Mouse (Mus musculus) stomach, postnatal 0 days (tissue): ENCODE measurements at regions not wholly inside any gene's neighbourhood (a gene's known extent, or its start where the extent isn't known, plus 50 kb on each side); places are given as distances from the start of the nearest gene placed in this dataset.

Source experiments
- ATAC-seq: fragments of 200-750 bp; cut with Nextera tagmentation; 2 replicates; pipeline ENCODE4 v1.8.0; 2017; ENCODE audit not compliant: low FRiP score, low TSS enrichment
- DNase-seq: peaks from one replicate; pipeline ENCODE4 v3.0.0-alpha.2; 2016; ENCODE audit warnings: low spot score
- H3K27ac ChIP-seq: fragments of 300-500 bp; sonication (generic); replicated peaks from 2 replicates; pipeline ENCODE4 v1.5.1; 2014; ENCODE audit warnings: mild to moderate bottlenecking, control low read depth
- H3K27me3 ChIP-seq: fragments of 300-500 bp; sonication (generic); 2 replicates; pipeline ENCODE4 v1.6.1; 2014; ENCODE audit warnings: low read length; ENCODE audit not compliant: control insufficient read depth, insufficient read depth
- H3K36me3 ChIP-seq: fragments of 300-500 bp; sonication (generic); 2 replicates; pipeline ENCODE4 v1.6.1; 2014; ENCODE audit warnings: low read length, mixed read lengths; ENCODE audit not compliant: control insufficient read depth, insufficient read depth
- H3K4me1 ChIP-seq: fragments of 300-500 bp; sonication (generic); replicated peaks from 2 replicates; pipeline ENCODE4 v1.6.1; 2014; ENCODE audit warnings: antibody characterized with exemption; ENCODE audit not compliant: control insufficient read depth, insufficient read depth
- H3K4me2 ChIP-seq: fragments of 300-500 bp; sonication (generic); replicated peaks from 2 replicates; pipeline ENCODE4 v1.6.1; 2014; ENCODE audit warnings: low read depth, mild to moderate bottlenecking, control low read depth, moderate library complexity
- H3K4me3 ChIP-seq: fragments of 300-500 bp; sonication (generic); 2 replicates; pipeline ENCODE4 v1.5.1; 2014; ENCODE audit warnings: low read depth, low read length, control low read depth
- H3K9ac ChIP-seq: fragments of 300-500 bp; sonication (generic); 2 replicates; pipeline ENCODE4 v1.6.1; 2014; ENCODE audit warnings: mild to moderate bottlenecking, low read length, control low read depth, mixed read lengths
- H3K9me3 ChIP-seq: fragments of 300-500 bp; sonication (generic); 2 replicates; pipeline ENCODE4 v1.6.1; 2016; ENCODE audit warnings: low read length; ENCODE audit not compliant: control insufficient read depth
- CTCF ChIP-seq: IDR thresholded peaks from 2 replicates; pipeline ENCODE4 v1.5.1; 2016; ENCODE audit warnings: antibody characterized with exemption, low read depth, mild to moderate bottlenecking, moderate library complexity
- EP300 ChIP-seq: optimal IDR thresholded peaks from 2 replicates; pipeline ENCODE3; 2016; ENCODE audit warnings: antibody characterized with exemption
- WGBS: fragments of 180-500 bp; shearing (Covaris S2); extraction: QIAGEN DNeasy Blood & Tissue Kit; methylation state at CpG from one replicate; pipeline ENCODE4 v1.1.7; 2014; 5-methylcytosine and 5-hydroxymethylcytosine counted together

DNA sequence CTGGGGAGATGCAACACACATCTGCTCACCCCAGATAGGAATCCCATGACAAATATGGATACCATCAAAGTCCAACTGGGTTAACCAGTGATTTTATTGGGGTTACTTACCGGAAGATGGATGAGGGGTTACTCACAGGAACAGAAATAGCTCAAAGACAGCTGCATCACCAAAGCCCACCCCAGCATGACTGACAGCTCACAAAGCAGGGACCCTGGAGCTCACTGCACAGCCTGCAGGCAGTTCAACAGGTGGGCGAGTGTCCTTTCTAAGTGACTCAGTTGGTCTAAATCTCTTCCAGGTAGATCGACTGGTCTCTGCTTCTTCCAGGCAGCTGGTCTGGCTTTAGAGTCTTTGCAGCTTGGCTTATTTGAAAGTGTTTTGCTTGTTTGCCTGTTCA, 114.2 kb downstream of the Bdh1 start:
- TF ChIP-seq CTCF = no peak
- no peak for TF ChIP-seq EP300
- Histone ChIP-seq H3K9ac (no peak overlapping the region), H3K4me3 (no peak overlapping the region), H3K9me3 (no peaks in the 10 kb centered on the region), H3K4me2 (no peak overlapping the region), H3K27me3 (no peaks in the 10 kb centered on the region), H3K27ac (no peak overlapping the region), H3K4me1 (peaks cover 2% of the 10 kb centered on the region; the same call in 1 of the 2 replicates), H3K36me3 (no peaks in the 10 kb centered on the region)
- no peak for ATAC-seq
- 94% methylated on average over 3 of the region's 3 CpGs for WGBS
- DNase-seq = no peak

DNA sequence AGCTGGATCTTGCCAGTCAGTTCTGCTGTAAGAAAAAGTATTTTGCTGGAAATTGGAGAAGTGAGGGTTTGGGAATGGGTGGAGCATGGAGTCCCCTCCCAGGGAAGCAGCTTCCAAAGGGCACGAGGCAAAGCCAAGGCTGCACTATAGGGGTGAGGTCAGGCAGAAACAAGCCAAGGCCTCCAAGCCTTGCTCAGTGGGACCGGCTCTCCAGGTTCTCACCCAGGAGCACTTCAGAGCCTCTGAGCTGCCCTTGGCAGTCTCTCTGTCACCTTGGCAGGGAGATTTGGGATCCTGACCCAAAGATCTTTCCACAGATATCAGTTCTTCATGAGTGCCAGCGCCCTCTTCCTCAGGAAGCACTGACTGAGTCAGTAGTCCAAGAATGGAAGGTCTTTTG, 116.5 kb downstream of the Bdh1 start:
- Histone ChIP-seq H3K4me3 (no peak overlapping the region), H3K27ac (no peak overlapping the region), H3K9ac (no peak overlapping the region), H3K4me2 (no peak overlapping the region), H3K9me3 (no peaks in the 10 kb centered on the region), H3K36me3 (no peaks in the 10 kb centered on the region), H3K4me1 (no peaks in the 10 kb centered on the region; the same call in 1 of the 2 replicates), H3K27me3 (no peaks in the 10 kb centered on the region)
- DNase-seq (no peak), ATAC-seq (no peak)
- 58% methylated on average over 3 of the region's 3 CpGs for WGBS
- TF ChIP-seq CTCF (no peak), EP300 (no peak)

DNA sequence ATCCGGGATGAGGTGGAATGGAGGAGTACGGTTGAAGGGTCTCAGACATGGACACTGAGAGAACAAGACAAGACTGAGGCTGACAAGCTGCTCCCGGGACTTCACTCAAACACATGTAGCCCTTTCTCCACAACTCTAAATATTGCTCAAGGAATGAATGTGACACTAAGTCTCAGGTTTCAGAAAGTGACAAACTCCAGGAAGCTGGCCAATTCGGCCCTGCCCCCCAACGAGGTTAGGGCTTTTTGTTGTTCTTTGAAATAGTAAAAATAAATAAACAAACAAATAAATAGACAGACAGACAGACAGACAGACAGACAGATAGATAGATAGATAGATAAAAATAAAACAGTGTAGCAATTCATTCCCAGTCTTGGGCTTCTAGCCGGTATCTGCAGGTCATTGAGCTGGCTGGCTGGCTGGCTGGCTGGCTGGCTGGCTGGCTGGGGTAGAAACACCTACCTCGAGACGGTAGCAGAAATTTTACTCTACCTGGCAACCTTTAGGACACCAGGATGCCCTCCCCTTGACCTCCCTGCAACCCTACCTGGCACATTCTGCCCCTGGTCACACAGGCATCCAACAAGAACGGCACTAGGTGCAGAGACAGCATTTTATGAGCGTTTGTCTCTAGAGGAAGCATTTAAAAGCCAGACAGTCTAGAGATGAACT, 119.6 kb upstream of the Dlg1 start:
- Histone ChIP-seq H3K36me3 (no peaks in the 10 kb centered on the region), H3K4me2 (no peak overlapping the region), H3K9ac (no peak overlapping the region), H3K9me3 (no peaks in the 10 kb centered on the region), H3K4me1 (no peaks in the 10 kb centered on the region), H3K4me3 (no peak overlapping the region), H3K27ac (no peak overlapping the region), H3K27me3 (no peaks in the 10 kb centered on the region)
- TF ChIP-seq CTCF (no peak), EP300 (no peak)
- no peak for ATAC-seq
- DNase-seq = no peak
- WGBS = 64% methylated on average over 10 of the region's 10 CpGs

DNA sequence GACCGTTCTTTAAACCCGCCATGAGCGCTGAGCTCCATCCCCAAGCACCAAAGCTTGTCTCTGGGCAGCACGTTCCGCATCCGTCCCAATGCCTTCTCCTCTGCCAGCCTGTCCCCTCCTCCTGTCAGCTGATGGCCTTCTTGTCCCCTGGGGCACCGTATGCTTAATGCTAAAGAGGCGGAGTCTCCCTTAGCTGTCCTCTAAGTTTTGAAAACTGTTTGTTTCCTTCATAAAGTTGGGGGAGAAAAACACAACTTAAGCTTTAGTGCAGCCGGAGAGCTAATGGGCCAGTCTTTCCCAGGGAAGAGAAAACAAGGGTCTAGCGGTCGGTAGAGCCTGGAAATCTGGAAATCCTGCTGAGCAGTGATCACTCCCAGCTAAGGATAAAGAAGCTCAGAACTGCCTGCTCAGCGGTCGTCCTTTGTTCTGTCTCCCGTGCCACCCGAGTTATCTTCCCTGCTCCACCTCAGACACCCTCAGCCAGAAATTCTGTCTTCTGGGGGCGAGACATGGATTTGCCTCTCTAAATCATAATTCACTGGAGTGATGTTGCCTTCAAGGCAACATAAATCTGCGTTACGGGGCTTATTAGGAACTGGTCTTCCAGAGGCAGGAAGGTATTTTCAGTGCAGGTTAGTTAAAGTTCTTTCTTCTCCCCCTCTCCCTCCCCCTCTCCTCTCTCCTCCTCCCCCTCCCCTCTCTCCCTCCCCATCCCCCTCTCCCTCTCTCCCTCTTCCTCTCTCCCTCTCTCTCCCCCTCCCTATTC, 117.0 kb upstream of the Dlg1 start:
- H3K4me1 ChIP-seq = no peaks in the 10 kb centered on the region
- no peak overlapping the region for H3K27ac ChIP-seq
- H3K9me3 ChIP-seq = no peaks in the 10 kb centered on the region
- no peak for ATAC-seq
- no peak overlapping the region for H3K9ac ChIP-seq
- 17% methylated on average over 18 of the region's 18 CpGs for WGBS
- no peak for TF ChIP-seq CTCF
- no peak for TF ChIP-seq EP300
- no peaks in the 10 kb centered on the region for H3K27me3 ChIP-seq
- no peaks in the 10 kb centered on the region for H3K36me3 ChIP-seq
- no peak for DNase-seq
- peak overlapping the region; percentile 26 for H3K4me2 ChIP-seq
- H3K4me3 ChIP-seq = peak overlapping the region; percentile 3; the same call in 1 of the 2 replicates

DNA sequence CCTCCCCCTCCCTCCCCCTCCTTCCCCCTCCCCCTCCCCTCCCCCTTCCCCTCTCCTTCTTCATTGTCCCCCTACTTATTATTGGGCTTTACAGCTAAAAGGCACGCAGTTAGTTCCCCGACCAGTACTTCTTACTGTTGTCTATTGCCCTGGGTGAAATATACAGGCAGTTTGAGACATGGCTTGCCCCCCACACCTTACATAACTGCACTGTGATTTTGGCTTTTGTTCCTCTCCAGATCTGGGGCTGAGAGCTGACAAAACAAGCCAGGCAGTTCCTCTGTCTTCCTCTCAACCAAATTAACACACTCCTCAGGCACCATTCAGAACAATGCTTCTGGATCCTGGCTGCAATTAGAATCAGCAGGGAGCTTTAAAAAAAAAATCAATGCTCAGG, 116.4 kb upstream of the Dlg1 start:
- Histone ChIP-seq H3K9ac (no peak overlapping the region), H3K9me3 (no peaks in the 10 kb centered on the region), H3K4me3 (no peak overlapping the region), H3K27me3 (no peaks in the 10 kb centered on the region), H3K4me2 (no peak overlapping the region), H3K4me1 (0 out of 2 replicates have a peak, but pooled peaks cover 2% of the 10 kb centered on the region), H3K36me3 (no peaks in the 10 kb centered on the region), H3K27ac (no peak overlapping the region)
- WGBS = 27% methylated on average over 2 of the region's 2 CpGs
- no peak for TF ChIP-seq EP300
- no peak for TF ChIP-seq CTCF
- ATAC-seq = no peak
- DNase-seq = no peak

DNA sequence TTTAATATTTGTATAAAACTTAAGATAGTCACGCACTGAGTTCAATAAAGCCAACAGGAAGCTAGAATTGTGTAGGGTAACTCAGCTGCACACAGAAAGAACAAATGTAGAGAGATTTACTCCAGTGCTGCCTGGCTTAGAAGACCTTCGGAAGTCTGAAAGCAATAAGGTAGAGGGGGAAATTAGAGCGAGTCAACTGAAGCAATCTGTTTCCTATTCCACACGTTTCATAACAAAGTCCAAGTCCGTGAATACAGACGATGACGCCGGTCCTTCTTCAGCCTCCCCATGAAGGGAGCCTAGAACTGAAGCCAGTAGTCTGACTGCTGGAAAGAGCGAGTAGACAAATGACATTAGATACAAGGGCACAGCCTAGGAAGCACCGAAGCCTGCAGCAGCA, 115.9 kb upstream of the Dlg1 start:
- H3K9me3 ChIP-seq = no peaks in the 10 kb centered on the region
- H3K4me3 ChIP-seq = no peak overlapping the region
- H3K9ac ChIP-seq = no peak overlapping the region
- H3K4me1 ChIP-seq = 0 out of 2 replicates have a peak, but pooled peaks cover 2% of the 10 kb centered on the region
- no peak for TF ChIP-seq EP300
- TF ChIP-seq CTCF = no peak
- H3K4me2 ChIP-seq = no peak overlapping the region
- no peak overlapping the region for H3K27ac ChIP-seq
- H3K36me3 ChIP-seq = no peaks in the 10 kb centered on the region
- no peak for DNase-seq
- 63% methylated on average over 10 of the region's 10 CpGs for WGBS
- no peaks in the 10 kb centered on the region for H3K27me3 ChIP-seq
- no peak for ATAC-seq
